Mouse (Mus musculus): ENCODE data around the gene Cep295nl.
"Not testable (repeated sequence)": the region's sequence is repeated elsewhere in the genome, so short reads cannot be mapped to it uniquely, and the experiment has no call there.

The Cep295nl gene

DNA sequence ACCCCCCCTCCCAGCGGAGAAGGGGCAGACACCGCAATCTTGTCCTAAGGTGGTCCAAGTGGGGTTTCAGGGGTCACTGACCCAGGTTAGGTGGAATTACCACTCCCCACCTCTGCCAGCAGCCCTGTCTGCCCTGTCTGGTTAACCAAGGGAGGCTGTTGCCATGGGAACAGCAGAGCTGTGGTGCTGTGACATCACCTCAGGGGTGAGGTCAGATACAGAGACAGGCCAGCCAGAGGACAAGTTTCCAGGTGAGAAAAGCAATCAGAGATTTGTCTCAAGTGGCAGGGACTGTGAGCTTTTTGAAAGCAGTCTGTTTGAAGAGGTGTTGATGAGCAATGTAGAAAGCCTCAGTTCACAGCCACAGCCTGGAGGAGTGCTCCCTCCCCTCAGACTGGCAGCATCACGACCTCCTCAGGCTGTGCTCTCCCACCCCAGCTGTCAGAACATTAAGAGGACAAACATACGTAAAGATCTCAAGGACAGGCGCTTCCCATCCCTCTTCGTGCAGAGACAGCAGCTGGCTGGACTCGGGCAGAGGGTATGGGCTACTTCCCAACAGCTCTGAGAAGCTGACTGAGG lies at the start of gene Cep295nl:
Gene Cep295nl (minus strand): TSS at position 101 of the 582 bp plus-strand sequence.
- DNase-seq, result peak; percentile 35

DNA sequence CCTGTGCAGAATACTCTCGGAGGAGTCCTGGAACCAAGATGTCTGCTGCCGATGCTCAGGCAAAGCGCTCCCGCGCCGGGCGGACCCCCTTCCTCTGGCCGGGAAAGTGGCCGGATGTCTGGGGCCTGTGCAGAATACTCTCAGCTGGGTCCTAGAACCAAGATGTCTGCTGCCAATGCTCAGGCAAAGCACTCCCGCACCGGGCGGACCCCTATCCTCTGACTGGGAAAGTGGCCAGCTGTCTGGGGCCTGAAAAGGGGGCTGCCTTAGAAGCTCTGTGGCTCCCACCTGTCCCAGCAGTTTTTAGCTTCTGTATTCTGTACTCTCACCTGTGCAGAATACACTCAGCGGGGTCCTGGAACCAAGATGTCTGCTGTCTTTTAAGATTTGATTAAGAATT lies 45.5 kb upstream of the Cep295nl start:
- not testable (repeated sequence) for DNase-seq

- DNase-seq, result peak; percentile 95
Measured at GRCm38 (mm10) chr11:118379251-118380009, 37.1 kb upstream of the Cep295nl start.

DNA sequence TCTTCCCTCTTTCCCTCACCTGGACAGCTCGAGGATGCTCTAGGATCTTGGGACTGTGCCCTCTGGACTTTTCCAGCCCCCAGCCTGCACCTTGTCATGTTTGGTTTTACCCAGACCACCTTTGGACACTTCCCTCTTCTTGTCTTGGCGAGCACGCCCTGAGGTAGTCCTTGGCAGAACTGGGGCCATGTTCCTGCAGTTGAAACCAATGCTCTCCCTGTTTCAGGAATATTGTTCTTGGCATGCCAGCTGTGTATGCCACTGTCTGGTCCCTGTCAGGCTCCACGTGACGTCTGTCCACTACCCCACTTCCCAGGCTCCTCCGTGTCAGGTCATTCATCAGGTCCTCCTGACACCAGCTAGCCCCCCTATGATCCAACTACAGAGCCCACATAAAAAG lies 36.4 kb upstream of the Cep295nl start:
- no peak for DNase-seq

DNA sequence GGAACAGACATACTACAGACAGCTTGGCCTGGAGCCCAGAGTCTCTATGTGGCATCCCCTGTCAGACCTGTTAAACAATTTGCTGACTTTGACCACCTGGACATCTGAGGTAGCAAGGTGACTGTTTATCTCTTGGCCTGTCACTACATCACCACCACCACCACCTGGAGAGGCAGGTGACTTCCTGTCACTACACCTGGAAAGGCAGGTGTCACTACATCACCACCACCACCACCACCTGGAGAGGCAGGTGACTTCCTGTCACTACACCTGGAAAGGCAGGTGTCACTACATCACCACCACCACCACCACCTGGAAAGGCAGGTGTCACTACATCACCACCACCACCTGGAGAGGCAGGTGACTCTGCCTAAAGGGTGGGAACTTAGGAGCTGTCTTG lies 34.0 kb upstream of the Cep295nl start:
- DNase-seq, result not testable (repeated sequence)

DNA sequence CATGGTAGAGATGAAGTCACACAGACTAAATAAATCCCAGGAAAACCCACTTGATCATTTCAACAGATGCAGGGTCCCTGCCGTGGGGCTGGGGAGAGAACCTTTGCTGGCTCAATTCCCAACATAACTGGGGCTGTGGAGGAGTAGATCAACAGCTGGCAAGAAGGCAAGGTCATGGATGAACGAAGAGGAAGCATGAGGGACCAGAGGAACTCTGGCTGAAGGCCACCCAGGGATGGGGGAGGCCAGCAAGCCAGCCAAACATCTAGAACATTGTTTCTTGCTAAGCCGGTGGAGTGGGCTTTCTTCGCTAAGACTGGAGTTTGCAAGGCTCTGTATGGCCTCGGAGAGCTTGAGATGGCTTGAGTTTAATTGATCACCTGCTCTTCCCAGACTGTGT lies 33.6 kb upstream of the Cep295nl start:
- DNase-seq, result no peak

DNA sequence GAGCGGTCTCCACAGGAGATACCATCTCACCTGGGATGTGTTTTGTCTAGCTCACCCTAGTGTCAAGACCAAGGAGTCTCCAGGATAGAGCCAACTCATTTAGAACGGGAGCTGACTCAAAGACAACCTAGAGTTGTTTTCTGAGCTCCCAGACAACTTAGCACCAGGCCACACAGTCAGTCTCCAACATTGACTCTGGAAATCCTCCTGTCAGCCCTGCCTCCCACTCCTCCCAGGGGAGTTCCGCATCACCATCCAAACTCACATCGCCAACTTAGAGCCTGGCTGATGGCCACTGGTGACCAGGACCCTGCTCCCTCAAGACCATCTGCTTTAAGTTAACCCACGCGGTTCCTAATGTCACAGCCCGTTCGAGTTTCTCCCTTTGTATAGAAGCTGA lies 33.2 kb upstream of the Cep295nl start:
- DNase-seq, result no peak

DNA sequence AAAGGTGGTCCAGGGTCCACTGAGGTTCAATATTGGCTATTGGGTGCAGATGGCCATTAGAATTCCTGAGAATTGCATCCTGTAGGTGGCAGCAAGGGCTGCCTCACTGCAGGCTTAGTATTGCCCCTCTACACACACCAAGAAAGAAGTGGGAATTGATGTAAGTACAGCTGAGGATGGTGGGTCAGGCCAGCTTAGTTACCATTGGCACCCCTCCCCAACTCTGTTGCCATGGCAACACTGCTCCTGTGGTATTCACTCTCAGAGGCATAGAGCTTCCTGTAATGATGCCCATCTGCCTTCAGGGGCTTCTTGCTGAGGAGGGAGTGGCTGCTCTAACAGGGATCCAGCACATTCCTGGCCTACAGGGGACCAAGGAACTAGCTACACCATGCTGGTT lies 32.7 kb upstream of the Cep295nl start:
- DNase-seq, result no peak

DNA sequence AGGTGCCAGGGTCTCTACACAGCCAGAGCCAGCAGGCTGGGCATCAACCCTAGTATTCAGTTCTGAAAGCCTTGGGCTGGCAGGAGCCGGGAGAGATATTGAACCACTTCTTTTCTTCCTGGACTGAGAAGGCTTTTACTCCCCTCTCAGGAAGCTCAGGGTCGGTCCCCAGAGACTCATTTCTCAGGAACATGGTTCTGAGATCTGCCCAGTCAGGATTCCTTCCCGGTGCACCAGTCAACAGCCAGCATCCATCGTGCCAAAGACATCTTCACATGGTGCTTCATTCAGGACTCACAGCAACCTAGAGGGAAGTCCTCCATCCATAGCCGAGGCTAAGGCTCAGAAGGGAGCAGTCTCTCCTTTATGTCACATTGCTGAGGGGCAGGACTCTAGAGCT lies 32.2 kb upstream of the Cep295nl start:
- DNase-seq, result no peak

GRCm38 (mm10) chr11:118372641-118373040 lies 30.3 kb upstream of the Cep295nl start:
- peak; percentile 41 for DNase-seq

GRCm38 (mm10) chr11:118371876-118372275 lies 29.6 kb upstream of the Cep295nl start:
- DNase-seq, result peak; percentile 1

- peak; percentile 0 for DNase-seq
Measured at GRCm38 (mm10) chr11:118369657-118370056, 27.4 kb upstream of the Cep295nl start.

DNA sequence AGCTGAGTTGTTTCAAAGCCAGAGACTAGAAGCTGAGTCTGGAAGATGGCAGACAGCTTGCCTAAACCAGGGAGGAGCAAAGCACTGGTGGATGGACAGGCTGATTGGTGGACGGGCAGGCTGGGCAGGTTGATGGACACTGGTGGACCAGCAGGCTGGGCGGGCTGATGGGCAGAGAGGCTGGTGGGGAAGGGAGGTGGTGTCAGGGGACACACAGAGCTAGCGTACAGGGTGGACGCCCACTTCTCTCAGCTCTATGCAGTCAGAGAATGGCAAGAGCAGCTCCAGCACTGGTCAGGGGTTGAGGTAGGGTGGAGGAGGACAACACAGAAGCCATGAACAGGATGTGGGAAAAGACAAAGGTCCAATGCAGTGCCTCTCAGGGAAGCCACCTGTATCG lies 27.0 kb upstream of the Cep295nl start:
- peak; percentile 3 for DNase-seq

DNA sequence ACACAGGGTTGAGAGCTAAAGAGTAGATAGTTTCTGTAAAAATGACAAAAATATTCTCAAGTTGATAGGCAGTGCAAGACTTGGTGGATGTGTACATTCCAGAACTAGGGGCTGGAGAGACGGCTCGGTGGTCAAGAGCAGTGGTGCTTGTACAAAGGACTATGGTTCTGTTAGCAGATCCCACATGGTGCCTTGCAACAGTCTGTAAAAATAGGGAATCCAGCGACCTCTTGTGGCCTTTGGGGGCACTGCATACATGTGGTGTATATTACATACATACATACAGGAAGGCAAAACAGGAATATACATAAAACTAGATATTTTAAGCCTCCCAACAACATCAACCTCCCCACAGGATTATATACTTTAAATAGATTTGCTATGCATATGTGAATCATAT lies 26.0 kb upstream of the Cep295nl start:
- DNase-seq, result peak; percentile 57

DNA sequence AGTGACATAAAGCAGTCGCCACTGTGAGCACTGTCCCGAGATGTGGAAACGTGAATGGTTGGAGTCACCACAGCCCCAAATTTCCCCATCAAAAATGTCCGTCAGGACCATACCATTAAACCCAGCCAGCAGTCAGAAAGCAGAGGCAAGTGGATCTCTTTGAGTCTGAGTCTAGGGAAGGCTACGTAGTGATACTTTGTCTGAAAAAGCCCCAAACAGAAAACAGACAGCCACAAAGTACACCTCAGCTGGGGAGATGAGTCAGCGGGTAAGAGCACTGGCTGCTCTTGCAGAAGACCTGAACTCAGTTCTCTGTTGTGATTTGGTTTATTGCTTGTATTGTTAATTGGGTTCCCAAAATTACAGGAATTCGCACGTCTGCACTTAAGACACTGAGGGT lies 24.3 kb upstream of the Cep295nl start:
- peak; percentile 1 for DNase-seq

DNA sequence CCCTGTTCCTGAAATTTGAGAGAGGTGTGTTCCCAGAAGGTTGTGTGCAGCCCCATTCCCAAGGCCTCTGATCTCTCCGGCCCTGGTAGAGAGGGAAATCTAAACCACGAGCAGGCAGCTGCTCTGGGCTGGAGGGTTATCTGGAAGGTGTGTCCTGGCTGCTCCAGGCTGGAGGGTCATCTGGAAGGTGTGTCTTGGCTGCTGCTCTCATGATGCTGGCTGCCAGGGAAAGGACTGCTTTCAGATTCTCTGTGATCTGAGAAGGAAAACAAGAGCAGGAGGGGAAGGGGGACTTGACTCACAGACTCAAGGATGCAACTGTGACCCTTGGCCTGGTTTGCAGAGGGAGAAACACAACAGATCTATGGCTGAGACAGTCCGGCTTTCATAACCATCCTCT lies 23.8 kb upstream of the Cep295nl start:
- peak; percentile 3 for DNase-seq

- DNase-seq, result peak; percentile 72
Measured at GRCm38 (mm10) chr11:118365171-118365570, 22.9 kb upstream of the Cep295nl start.

DNA sequence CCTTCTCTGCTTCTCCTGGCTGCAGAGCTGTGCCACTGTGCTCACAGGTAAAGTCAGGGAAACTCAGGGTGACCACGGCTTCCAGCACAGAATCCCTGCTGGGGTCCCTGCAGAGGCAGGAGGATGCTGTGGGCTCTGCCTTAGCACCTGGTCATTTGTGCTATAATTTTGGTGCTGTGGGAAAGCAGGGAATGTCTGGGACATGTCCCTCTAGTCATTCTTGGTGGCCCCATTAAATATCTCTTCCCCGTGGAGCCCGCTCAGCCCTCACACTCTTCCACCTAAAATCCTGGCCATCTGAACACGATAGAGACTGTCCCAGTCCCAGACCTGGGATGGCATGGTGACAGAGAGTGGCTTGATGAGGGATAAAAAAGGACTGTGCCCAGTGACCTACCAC lies 21.7 kb upstream of the Cep295nl start:
- DNase-seq, result peak; percentile 1

- peak; percentile 87 for DNase-seq
Measured at GRCm38 (mm10) chr11:118362971-118363518, 20.7 kb upstream of the Cep295nl start.

DNA sequence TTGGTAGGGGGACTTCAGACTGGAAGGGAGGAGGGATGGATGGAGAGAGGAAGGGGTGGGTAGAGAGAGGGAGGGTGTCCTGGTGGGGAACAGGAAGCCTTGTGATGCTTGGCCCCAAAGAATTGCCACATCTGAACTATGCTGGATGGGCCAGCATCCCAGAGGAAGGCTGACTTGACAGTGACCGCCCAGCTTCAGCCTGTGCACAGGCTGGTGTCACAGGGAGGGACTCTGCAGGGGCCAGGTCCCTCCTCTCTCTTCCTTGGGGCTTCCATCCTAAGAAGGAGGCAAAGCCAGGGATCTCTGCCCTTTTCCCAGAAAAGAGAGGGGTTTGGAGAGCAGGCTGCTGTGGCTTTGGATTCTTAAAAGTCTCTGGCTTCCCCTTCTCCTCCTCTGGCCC lies 20.2 kb upstream of the Cep295nl start:
- DNase-seq, result peak; percentile 70

DNA sequence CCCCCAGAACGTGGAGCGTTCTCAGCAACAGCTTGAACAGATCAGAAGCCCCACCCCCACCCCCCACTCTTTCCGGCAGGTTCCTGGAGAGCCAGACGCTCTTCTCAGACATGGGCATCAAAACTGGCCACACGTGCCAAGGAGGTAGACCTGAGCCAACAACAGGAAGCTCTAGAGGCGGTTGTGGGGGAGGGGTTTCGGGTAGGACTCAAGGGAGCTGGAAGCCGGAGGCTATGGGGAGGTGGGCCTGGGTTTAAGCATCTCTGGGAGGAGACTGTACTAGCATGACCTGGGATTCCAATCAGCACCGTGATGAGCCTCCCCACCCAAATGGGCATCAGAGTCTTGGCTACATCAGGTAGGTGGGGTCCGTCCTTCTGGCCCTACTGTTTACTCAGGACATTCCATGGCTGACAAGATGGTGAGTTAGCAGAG lies 18.6 kb upstream of the Cep295nl start:
- peak; percentile 81 for DNase-seq

DNA sequence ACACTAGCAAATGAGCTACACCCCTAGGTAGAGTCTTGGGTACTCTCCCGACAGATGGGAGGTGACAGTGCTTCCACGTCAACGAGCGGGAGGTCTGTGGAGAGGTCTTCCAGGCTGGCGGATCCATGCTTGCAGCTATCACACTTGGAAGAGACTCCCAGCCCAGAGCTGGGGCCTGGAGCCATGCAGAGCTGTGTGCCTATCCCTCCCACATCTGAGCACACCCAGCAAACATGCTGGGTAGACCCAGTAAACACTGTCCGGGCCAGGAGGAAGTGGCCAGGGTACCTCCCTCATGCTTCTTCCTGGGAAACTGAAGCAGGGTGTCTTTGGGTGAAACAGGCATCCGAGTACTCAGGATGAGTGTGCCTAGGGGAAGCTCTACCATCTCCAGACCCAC lies 18.2 kb upstream of the Cep295nl start:
- DNase-seq, result peak; percentile 73

DNA sequence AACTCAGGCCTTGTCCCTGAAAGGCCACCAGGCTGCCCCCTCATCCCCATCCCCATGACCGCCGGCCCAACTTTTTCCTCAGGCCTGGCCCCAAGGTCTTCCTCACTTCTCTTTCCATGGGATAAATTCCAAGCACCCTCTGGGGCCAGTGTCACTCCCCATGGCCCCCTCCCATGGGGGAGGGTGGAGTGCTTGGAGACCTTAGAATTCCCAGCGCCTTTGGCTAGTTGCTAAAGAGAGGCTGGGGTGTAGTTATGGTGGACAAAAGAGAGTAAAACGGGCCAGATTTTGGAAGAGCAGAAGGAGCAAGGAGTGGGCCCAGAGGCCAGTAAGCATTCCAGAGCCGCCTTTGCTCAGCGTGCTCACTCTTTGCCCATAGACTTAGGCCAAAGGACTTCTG lies 13.3 kb upstream of the Cep295nl start, which contains the start of gene Timp2:
Gene Timp2 (minus strand): TSS at position 101 of the 400 bp plus-strand sequence.
- DNase-seq, result no peak

DNA sequence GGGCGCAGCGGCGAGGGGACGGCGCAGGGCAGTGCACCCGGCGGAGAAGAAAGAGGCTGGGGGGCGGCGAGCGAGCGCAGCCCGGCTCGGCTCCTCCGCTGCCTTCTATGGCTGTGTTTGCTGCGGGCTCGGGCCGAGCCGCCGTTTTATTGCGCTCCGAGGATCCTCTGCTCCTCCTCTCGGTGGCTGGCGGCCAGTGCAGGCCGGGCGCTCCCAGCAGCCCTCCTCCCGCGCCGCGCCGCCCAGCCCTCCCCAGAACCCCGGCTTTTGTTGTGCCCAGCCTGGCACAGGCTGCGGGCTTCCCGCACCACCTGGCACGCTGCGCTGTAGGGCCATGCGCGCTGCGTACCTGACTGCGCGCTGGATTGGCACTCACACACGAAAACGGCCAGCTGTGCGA lies 12.9 kb upstream of the Cep295nl start:
- peak; percentile 95 for DNase-seq

Measured in lung, postnatal 10 days (tissue).